Mouse (Mus musculus) limb, embryonic 13.5 days (tissue): ENCODE results near the gene Nprl3. TPM values are rescaled to one million over a fixed set of nuclear protein-coding genes. Genes with fewer than 3 reads are reported as not detected.
"Not testable (repeated sequence)": the region's sequence is repeated elsewhere in the genome, so short reads cannot be mapped to it uniquely, and the experiment has no call there.

ENCODE experiments used
- ATAC-seq: fragments of 200-750 bp; cut with Nextera tagmentation; 2 replicates; pipeline ENCODE4 v1.8.0; 2017; ENCODE audit warnings: low read depth, moderate number of reproducible peaks, moderate TSS enrichment; ENCODE audit not compliant: low FRiP score
- H3K27ac ChIP-seq: fragments of 300-500 bp; sonication (generic); 2 replicates; pipeline ENCODE4 v1.5.1; 2015; ENCODE audit warnings: inconsistent platforms, mild to moderate bottlenecking, moderate library complexity
- H3K27me3 ChIP-seq: fragments of 300-500 bp; sonication (generic); 2 replicates; pipeline ENCODE4 v1.6.1; 2015; ENCODE audit warnings: mild to moderate bottlenecking, inconsistent platforms
- H3K36me3 ChIP-seq: fragments of 300-500 bp; sonication (generic); 2 replicates; pipeline ENCODE4 v1.6.1; 2015; ENCODE audit warnings: inconsistent platforms, mild to moderate bottlenecking, moderate library complexity
- H3K4me1 ChIP-seq: fragments of 300-500 bp; sonication (generic); 2 replicates; pipeline ENCODE4 v1.6.1; 2015; ENCODE audit warnings: inconsistent platforms
- H3K4me2 ChIP-seq: fragments of 300-500 bp; sonication (generic); replicated peaks from 2 replicates; pipeline ENCODE4 v1.6.1; 2015; ENCODE audit warnings: inconsistent platforms, mild to moderate bottlenecking, moderate library complexity
- H3K4me3 ChIP-seq: fragments of 300-500 bp; sonication (generic); 2 replicates; pipeline ENCODE4 v1.5.1; 2015; ENCODE audit warnings: moderate library complexity, mild to moderate bottlenecking, inconsistent platforms
- H3K9ac ChIP-seq: fragments of 300-500 bp; sonication (generic); 2 replicates; pipeline ENCODE4 v1.6.1; 2015; ENCODE audit warnings: mild to moderate bottlenecking, inconsistent platforms
- H3K9me3 ChIP-seq: fragments of 300-500 bp; sonication (generic); 2 replicates; pipeline ENCODE4 v1.6.1; 2016; ENCODE audit warnings: inconsistent platforms
- WGBS: fragments of 180-500 bp; shearing (Covaris S2); methylation state at CpG from one replicate; pipeline ENCODE4 v1.1.7; 2015; 5-methylcytosine and 5-hydroxymethylcytosine counted together
- polyA plus RNA-seq: library from polyadenylated mRNA; unstranded; fragments of >200 nt; fragmentation: Nextera tagmentation; extraction: Ambion mirVana; gene quantifications from 2 replicates; pipeline ENCODE4 v1.2.1, GENCODE M21; 2015

Nprl3 gene
- polyA plus RNA-seq, 1 experiment from 2014 or later: 47.0 TPM

DNA sequence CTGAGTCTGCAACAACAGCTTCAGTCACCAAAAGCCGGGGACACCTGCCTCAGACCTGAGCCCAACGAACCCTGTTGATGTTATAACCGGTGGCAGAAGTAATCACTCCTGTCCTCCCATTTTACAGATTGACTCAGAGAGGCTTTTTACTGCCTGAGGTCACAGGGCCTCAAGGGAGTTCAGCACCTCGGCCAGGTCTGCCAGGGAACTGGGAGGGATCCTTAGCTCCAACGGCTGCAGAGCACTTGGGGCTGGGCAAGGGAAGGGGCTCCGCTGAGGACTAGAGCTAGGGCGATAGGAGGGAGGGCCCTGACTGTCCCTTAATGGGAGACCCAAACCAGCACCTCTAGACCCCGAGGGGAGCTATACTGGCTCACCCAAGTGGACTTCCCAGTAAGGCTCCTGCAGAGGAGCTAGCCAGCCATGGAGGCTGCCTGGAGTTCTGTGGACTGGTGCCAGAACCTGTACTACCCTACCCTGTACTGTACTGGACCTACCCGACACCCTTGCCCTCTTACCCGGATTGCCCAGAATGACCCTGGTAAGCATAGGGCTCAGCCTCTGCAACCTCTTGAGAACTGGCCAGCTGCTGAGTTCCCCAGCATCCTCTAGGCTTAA lies 46.8 kb downstream of the Nprl3 start:
- H3K4me1 ChIP-seq: peaks cover 76% of the 10 kb centered on the region
- peak overlapping the region; percentile 92 for H3K27ac ChIP-seq
- peaks cover 8% of the 10 kb centered on the region for H3K36me3 ChIP-seq
- no peaks in the 10 kb centered on the region for H3K27me3 ChIP-seq
- H3K4me2 ChIP-seq: peak overlapping the region; percentile 92
- peak overlapping the region; percentile 98 for H3K9ac ChIP-seq
- 34% methylated on average over 10 of the region's 10 CpGs for WGBS
- peak overlapping the region; percentile 92 for H3K4me3 ChIP-seq
- no peak; the same call in 1 of the 2 replicates for ATAC-seq
- H3K9me3 ChIP-seq: no peaks in the 10 kb centered on the region

DNA sequence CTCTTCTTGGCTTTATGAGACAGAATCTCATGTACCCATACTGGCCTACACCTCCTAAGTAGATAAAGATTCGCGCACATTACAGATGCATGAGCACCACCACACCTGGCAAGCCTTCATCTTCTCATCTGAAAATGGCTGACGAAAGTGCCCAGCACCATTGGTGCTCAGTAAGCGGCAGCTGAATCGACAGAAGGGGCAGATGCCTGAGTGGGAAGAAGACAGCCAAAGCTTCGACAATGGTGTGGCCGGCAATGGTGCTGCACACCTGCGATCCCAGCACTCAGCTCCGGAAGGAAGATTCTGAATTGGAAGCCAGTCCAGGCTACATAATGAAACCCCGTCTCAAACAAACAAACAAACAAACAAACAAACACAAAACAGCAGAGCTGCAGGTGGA lies 48.2 kb downstream of the Nprl3 start:
- peaks cover 23% of the 10 kb centered on the region for H3K36me3 ChIP-seq
- WGBS: 91% methylated on average over 10 of the region's 10 CpGs
- 0 out of 2 replicates have a peak overlapping the region, but pooled peaks have one; percentile 2 for H3K27ac ChIP-seq
- H3K4me3 ChIP-seq: no peak overlapping the region
- no peak overlapping the region for H3K9ac ChIP-seq
- no peaks in the 10 kb centered on the region for H3K9me3 ChIP-seq
- H3K27me3 ChIP-seq: no peaks in the 10 kb centered on the region
- H3K4me1 ChIP-seq: peaks cover 62% of the 10 kb centered on the region
- ATAC-seq: no peak
- H3K4me2 ChIP-seq: peak overlapping the region; percentile 92; the same call in 1 of the 2 replicates

DNA sequence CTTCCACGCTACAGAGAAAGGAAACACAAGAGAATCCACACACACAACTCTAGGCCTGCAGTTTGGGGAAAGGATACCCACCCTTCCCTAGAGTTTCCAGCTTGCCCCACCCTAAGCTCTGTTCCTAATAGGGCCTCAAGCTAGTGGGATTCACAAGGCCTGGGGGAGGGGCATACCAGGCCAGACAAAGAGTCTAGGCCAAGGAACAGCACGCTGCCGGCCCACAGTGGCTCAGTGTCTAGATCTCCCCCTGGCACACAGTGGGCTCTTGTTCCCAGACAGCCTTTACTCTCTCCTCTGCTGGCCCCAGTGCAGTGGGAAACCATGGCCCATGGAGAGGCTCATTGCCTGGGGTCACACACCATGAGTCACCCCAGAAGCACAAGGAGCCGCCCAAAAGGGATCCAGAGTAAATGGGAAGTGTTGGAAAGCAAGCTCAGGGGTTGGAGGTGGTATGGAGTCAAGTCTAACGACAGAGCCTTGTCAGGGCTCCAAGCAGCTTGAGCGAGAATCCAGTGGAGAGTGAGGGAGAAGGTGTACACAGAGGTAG lies 48.9 kb downstream of the Nprl3 start:
- no peaks in the 10 kb centered on the region for H3K27me3 ChIP-seq
- 0 out of 2 replicates have a peak overlapping the region, but pooled peaks have one; percentile 52 for H3K27ac ChIP-seq
- H3K36me3 ChIP-seq: peaks cover 30% of the 10 kb centered on the region
- peaks cover 57% of the 10 kb centered on the region for H3K4me1 ChIP-seq
- WGBS: 59% methylated on average over 6 of the region's 6 CpGs
- H3K4me3 ChIP-seq: no peak overlapping the region
- ATAC-seq: no peak
- H3K4me2 ChIP-seq: peak overlapping the region; percentile 11; the same call in 1 of the 2 replicates
- peak overlapping the region; percentile 56 for H3K9ac ChIP-seq
- no peaks in the 10 kb centered on the region for H3K9me3 ChIP-seq

DNA sequence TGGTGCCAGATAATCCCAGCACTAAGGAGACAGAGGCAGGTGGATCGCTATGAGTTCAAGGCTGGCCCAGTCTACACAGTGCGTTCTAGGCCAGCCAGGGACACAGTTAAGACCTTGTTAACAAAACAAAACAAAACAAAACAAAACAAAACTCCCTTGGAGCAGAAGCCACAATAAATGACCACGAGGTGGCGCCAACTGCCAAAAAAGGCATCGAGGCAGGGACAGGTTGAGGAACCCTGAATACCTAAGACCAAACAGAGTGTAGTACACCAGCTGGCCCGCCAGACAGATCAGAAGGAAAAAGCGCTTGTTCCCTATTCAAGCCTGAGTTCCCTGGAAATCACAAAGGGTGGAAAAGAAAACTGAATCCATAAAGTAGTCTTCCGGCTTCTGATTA lies 50.7 kb downstream of the Nprl3 start:
- Histone ChIP-seq H3K9me3 (no peaks in the 10 kb centered on the region), H3K4me3 (no peak overlapping the region), H3K36me3 (peaks cover 47% of the 10 kb centered on the region), H3K27ac (no peak overlapping the region), H3K4me1 (peaks cover 43% of the 10 kb centered on the region), H3K4me2 (no peak overlapping the region), H3K27me3 (no peaks in the 10 kb centered on the region), H3K9ac (peak overlapping the region; percentile 25; the same call in 1 of the 2 replicates)
- WGBS: 19% methylated on average over 8 of the region's 8 CpGs
- no peak for ATAC-seq

DNA sequence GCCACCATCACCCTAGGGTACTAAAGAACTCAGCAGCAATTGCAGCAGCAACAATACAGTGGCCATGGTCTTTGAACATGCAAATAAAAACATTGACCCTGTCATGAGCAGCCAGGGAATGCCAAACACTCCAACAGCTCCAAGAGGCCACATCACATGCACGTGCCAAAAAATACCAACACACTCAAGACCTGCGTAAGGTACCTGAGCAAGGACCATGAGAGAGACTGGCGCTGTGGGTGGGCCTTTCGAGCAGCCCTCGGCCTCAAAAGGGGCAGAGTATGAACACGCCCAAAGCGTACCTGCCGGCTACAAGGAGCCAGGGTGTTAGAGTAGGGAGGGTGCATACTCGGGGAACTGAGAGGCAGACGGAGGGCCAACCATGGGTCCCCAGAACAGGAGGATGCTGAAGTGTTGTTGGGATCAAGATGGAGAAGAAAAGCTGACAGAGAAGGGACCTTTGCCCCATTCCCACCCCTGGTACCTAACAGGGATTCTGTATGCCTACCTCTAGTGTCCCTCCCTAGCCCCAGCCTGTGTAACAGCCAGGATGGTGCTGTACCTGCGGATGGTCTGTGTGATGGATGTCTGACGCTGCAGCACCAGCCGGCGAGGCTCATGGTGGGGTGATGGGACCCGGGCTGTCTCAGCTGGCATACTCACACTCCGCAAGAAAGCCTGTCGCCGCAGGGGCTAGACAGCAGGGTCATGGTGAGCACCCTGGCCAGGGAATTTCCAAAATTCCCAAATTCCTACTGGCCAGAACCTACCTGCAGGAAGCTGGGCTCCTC lies 51.9 kb downstream of the Nprl3 start:
- ATAC-seq: no peak
- Histone ChIP-seq H3K27ac (no peak overlapping the region), H3K4me2 (no peak overlapping the region), H3K36me3 (peaks cover 60% of the 10 kb centered on the region), H3K27me3 (no peaks in the 10 kb centered on the region), H3K9me3 (no peaks in the 10 kb centered on the region), H3K4me1 (peaks cover 36% of the 10 kb centered on the region), H3K4me3 (no peak overlapping the region), H3K9ac (no peak overlapping the region)
- WGBS: 93% methylated on average over 18 of the region's 18 CpGs

DNA sequence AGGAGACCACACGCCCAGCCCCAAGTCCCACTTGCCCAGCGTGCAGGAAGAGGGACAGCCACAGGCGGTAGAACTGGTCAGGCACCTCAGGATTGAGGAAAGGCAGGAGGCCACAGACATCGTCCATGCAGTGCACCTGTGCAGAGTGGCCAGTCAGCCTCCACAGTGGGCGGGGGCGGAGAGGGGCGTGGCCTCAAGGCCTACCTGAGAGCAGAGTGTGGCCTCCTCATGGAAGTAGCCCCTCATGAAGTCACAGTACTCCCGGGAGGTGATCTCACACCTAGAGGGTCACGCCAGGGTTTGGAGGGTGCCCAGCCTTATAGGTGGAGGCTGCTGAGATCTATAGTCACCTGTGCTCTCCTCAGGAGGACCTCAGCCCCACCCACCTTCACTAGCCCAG lies 56.9 kb downstream of the Nprl3 start:
- no peaks in the 10 kb centered on the region for H3K9me3 ChIP-seq
- no peak overlapping the region for H3K27ac ChIP-seq
- H3K36me3 ChIP-seq: peaks cover 87% of the 10 kb centered on the region
- 91% methylated on average over 9 of the region's 9 CpGs for WGBS
- peak; percentile 20; the same call in 1 of the 2 replicates for ATAC-seq
- H3K27me3 ChIP-seq: no peaks in the 10 kb centered on the region
- no peak overlapping the region for H3K9ac ChIP-seq
- no peak overlapping the region for H3K4me3 ChIP-seq
- H3K4me1 ChIP-seq: peaks cover 7% of the 10 kb centered on the region
- H3K4me2 ChIP-seq: no peak overlapping the region

DNA sequence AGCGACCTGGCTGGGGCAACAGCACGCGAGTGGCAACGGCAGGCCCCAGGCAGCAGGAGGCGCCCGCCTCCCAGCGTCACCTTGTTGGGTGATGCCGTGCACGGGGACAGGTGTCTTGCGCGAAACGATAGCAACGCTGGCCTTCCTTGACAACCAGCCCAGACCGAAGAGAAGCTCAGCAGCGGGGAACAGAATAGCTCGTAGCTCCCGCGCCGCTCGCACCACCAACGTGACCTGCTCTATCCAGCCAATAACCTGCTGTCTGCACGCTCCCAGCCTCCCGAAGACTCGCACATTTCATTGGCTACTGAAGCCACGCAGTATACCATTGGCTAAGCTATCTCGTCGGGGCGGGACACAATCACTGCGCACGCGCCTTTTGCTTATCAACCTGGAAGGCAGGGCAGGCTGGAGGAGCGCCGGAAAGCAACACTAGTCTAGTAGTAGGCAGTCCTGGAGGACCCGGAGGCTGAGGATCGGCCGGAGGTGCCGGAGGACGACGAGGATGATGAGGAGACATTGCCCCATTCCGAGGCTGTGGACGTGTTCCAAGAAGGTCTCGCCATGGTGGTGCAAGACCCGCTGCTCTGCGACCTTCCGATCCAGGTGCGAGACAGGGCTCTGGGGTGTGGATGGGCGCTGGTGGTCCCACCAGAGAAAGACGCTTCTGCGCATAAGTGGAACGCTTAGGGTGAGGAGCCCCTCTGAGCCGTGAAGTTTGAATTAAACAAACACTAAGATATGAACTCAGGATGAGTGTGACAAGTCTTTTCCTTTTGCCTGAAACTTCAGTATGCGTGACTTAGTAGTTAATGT lies 62.2 kb downstream of the Nprl3 start, which contains the start of gene Snrnp25:
Gene Snrnp25 (plus strand): TSS at position 358 of the 816 bp plus-strand sequence.
- H3K36me3 ChIP-seq: peaks cover 33% of the 10 kb centered on the region
- H3K9me3 ChIP-seq: no peaks in the 10 kb centered on the region
- H3K4me2 ChIP-seq: peak within 1 kb of the TSS; percentile 72
- H3K27ac ChIP-seq: peak within 1 kb of the TSS; percentile 39; the same call in 1 of the 2 replicates
- ATAC-seq: peak; percentile 100
- H3K9ac ChIP-seq: peak within 1 kb of the TSS; percentile 79
- H3K27me3 ChIP-seq: no peaks in the 10 kb centered on the region
- H3K4me3 ChIP-seq: peak within 1 kb of the TSS; percentile 69
- under 1% methylated on average over 52 of the region's 52 CpGs for WGBS
- peaks cover 13% of the 10 kb centered on the region for H3K4me1 ChIP-seq

DNA sequence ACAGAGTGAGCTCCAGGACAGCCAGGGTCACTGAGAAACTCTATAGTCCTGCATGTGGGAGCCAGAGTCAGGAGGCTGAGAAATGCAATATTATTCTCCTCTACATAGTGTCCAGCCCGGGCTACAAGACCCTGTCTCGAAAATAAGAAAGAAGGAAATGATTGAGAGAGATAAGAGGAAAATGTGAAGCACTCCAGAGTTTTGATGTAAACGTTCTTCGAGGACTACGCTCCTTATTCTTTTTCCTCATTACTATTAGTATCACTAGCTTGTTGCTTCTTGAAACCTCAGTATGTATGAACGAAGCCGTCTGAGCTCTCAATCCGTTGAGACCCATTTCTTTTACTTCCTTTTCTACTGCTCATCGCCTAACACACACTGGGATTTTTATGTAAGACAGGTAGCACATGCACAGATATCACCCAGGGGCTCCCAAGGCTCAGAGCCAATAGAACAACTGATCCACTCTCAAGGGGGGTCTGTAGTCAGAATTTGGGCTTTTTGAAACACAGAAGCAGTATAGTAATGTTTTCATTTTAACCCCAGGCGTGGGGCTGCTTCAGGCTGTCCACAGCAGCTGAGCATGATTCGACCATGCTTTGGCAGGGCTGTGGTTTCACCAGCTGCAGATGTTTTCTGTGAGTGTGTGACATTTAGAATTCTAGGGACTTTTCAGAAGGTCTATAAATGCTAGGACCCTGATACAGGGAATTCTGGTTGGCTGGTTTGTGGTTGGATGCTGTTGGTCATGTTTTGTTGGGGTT lies 65.4 kb downstream of the Nprl3 start:
- H3K4me1 ChIP-seq: peaks cover 13% of the 10 kb centered on the region
- H3K4me3 ChIP-seq: no peak overlapping the region
- WGBS: 80% methylated on average over 11 of the region's 11 CpGs
- H3K27me3 ChIP-seq: 0 out of 2 replicates have a peak, but pooled peaks cover 2% of the 10 kb centered on the region
- H3K9ac ChIP-seq: no peak overlapping the region
- no peak overlapping the region for H3K4me2 ChIP-seq
- no peak overlapping the region for H3K27ac ChIP-seq
- no peak for ATAC-seq
- peaks cover 1% of the 10 kb centered on the region; the same call in 1 of the 2 replicates for H3K36me3 ChIP-seq
- no peaks in the 10 kb centered on the region for H3K9me3 ChIP-seq

DNA sequence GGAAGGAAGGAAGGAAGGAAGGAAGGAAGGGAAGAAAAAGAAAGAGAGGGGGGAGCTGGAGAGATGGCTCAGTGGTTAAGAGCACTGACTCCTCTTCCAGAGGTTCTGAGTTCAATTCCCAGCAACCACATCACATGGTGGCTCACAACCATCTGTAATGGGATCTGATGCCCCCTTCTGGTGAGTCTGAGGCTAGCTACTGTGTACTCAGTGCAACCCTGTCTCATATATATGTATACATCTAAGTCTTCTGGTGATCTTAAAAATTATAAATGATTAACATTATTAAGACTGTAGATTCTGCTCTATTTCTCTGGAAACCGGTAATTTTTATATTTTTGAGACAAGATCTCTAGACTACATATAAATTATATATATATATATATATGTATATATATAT lies 66.5 kb downstream of the Nprl3 start:
- 63% methylated on average over 1 of the region's 1 CpGs for WGBS
- H3K9ac ChIP-seq, H3K9me3 ChIP-seq, H3K27me3 ChIP-seq, H3K36me3 ChIP-seq, H3K27ac ChIP-seq, H3K4me3 ChIP-seq, H3K4me2 ChIP-seq, ATAC-seq: not testable (repeated sequence)
- peaks cover 10% of the 10 kb centered on the region for H3K4me1 ChIP-seq

DNA sequence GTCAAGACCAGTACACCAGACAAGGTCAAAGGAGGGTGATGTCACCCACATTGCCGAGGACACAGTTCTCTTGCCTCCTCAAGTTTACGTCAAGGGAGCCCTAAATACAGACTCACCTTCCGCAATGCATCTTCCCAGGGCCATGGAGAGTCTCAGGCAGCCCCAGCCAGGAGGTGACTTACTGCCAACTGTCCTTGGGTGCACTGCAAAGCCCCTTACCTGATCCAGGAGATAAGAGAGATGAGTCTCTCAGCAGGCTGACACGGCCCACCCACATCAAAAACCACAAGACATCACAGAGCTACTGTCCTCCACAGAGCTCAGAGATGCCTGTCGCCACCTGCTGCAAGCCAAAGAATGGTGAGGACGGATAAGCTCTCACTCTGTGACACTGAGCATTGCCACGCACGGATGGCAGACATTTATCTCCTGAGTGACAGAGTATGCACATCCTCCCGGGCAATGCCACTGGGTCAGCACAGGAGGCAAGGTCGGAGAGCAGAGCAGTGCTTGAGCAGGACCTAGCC lies 67.4 kb downstream of the Nprl3 start, which contains the start of gene Il9r:
Gene Il9r (minus strand): TSS at position 205 of the 527 bp plus-strand sequence.
- ATAC-seq: no peak

DNA sequence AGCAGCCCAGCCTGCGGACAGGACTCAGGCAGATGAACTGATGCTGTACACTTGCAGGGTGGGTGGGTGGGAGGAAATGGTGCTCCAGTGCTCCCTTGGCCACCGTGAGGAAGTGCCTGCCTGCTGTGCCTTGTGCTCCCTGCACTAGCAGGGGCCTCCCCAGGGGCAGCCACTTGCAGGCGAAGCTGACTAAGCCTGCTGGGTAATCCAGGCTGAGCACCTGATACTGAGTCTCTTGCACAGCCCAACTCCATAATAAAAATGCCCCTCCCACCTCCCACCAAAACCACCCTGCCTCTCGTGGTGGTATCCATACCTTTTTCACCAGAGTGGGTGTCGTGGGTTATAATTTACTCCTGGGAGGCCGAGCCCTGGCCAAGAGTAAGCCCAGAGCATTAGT lies 68.3 kb downstream of the Nprl3 start:
- WGBS: 42% methylated on average over 6 of the region's 6 CpGs
- no peak for ATAC-seq
- Histone ChIP-seq H3K9me3 (no peaks in the 10 kb centered on the region), H3K27me3 (peaks cover 7% of the 10 kb centered on the region; the same call in 1 of the 2 replicates), H3K36me3 (no peaks in the 10 kb centered on the region), H3K4me1 (no peaks in the 10 kb centered on the region), H3K9ac (no peak overlapping the region), H3K4me3 (no peak overlapping the region), H3K27ac (no peak overlapping the region), H3K4me2 (no peak overlapping the region)

More for the DNA sequence above, 67.4 kb downstream of the Nprl3 start, which contains the start of gene Il9r:
- 72% methylated on average over 10 of the region's 10 CpGs for WGBS
- Histone ChIP-seq H3K9ac (no peak within 1 kb of the TSS), H3K9me3 (no peaks in the 10 kb centered on the region), H3K4me3 (no peak within 1 kb of the TSS), H3K4me1 (peaks cover 6% of the 10 kb centered on the region), H3K36me3 (no peaks in the 10 kb centered on the region), H3K27ac (no peak within 1 kb of the TSS), H3K27me3 (peaks cover 7% of the 10 kb centered on the region; the same call in 1 of the 2 replicates), H3K4me2 (no peak within 1 kb of the TSS)
